Mouse (Mus musculus) heart, adult 2 months (tissue): ENCODE measurements around the gene Fam107b. TPM values are rescaled to one million over a fixed set of nuclear protein-coding genes. Genes with fewer than 3 reads are reported as not detected.

Experiments
- DNase-seq, 2 experiments: peaks; one replicate each; pipeline ENCODE4 v3.0.0; 2021
- H3K27ac ChIP-seq: fragments of 200-600 bp; 2 replicates; pipeline ENCODE4 v1.8.1; 2022
- H3K27me3 ChIP-seq: fragments of 200-500 bp; 2 replicates; pipeline ENCODE4 v1.6.1; 2012; ENCODE audit warnings: mild to moderate bottlenecking, low read length, inconsistent platforms, mixed read lengths; ENCODE audit not compliant: control insufficient read depth, insufficient read depth
- H3K36me3 ChIP-seq: fragments of 200-500 bp; 2 replicates; pipeline ENCODE4 v1.6.1; 2012; ENCODE audit warnings: low read length, inconsistent platforms; ENCODE audit not compliant: control insufficient read depth, insufficient read depth
- H3K4me1 ChIP-seq: fragments of 200-500 bp; 2 replicates; pipeline ENCODE4 v1.6.1; 2011; ENCODE audit warnings: low read length; ENCODE audit not compliant: control insufficient read depth, insufficient read depth
- H3K4me3 ChIP-seq: fragments of 200-600 bp; 2 replicates; pipeline ENCODE4 v1.8.1; 2022
- H3K79me2 ChIP-seq: fragments of 200-500 bp; replicated peaks from 2 replicates; pipeline ENCODE4 v1.6.1; 2012; ENCODE audit warnings: mild to moderate bottlenecking, inconsistent platforms, low read length, moderate library complexity, mixed read lengths; ENCODE audit not compliant: control insufficient read depth, insufficient read depth
- H3K9ac ChIP-seq: fragments of 200-500 bp; 2 replicates; pipeline ENCODE4 v1.6.1; 2012; ENCODE audit warnings: low read depth, mild to moderate bottlenecking, control low read depth, inconsistent platforms, low read length, mixed read lengths
- CTCF ChIP-seq: fragments of 200-600 bp; IDR thresholded peaks from 2 replicates; pipeline ENCODE4 v1.8.1; 2022; ENCODE audit warnings: antibody characterized with exemption, mild to moderate bottlenecking, moderate library complexity
- EP300 ChIP-seq: fragments of 200-500 bp; IDR thresholded peaks from 2 replicates; pipeline ENCODE4 v1.6.1; 2011; ENCODE audit warnings: low read depth, low read length, control low read depth; ENCODE audit not compliant: insufficient read depth
- POLR2A ChIP-seq: fragments of 200-500 bp; IDR thresholded peaks from 2 replicates; pipeline ENCODE4 v1.6.1; 2011; ENCODE audit warnings: mild to moderate bottlenecking, low read depth, low read length, control low read depth; ENCODE audit not compliant: insufficient read depth
- WGBS: fragments of 180-500 bp; shearing (Covaris S2); methylation state at CpG from one replicate; pipeline ENCODE4 v1.1.7; 2018; 5-methylcytosine and 5-hydroxymethylcytosine counted together
- intact Hi-C: fragments of 180-260 bp; cut with DNase I; formaldehyde crosslinking; loops from one replicate; pipeline ENCODE4 v1.15.1; 2025
- polyA plus RNA-seq: library from polyadenylated mRNA; depleted of rRNA; stranded (reverse); fragments of >200 nt; gene quantifications from 2 replicates; pipeline ENCODE4 v1.2.3, GENCODE M21; 2012
- total RNA-seq, 2 experiments: library from RNA; stranded (reverse); gene quantifications; 2 replicates each; pipeline ENCODE4 v1.2.3; 2021

The Fam107b gene
- total and polyA plus RNA-seq, 3 experiments, result 3.2 to 10.1 (median 5.5) TPM

DNA sequence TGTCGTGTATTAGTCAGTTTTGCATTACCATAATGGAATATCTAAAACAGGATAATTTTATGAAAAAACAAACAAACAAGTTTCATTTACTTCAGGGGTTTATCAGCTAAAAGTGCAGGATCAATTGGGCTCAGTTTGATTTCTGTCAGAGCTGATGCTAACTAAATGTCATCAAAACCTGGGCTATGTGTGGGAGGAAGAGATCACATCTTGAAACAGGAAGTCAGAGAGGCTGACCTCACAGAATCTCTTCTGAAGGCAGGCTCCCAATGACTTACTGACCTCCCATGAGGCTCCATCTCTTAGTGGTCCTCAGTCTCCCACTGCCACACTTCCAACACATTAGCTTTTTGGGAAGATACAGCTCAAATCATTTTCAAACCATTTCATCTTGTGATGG is 136.9 kb downstream of the Fam107b start:
- TF ChIP-seq CTCF (no peak), POLR2A (no peak), EP300 (no peak)
- 86% methylated on average over 1 of the region's 1 CpGs for WGBS
- Histone ChIP-seq H3K4me1 (no peaks in the 10 kb centered on the region), H3K4me3 (no peak overlapping the region), H3K9ac (no peak overlapping the region), H3K27ac (no peak overlapping the region), H3K27me3 (no peaks in the 10 kb centered on the region), H3K36me3 (no peaks in the 10 kb centered on the region), H3K79me2 (no peaks in the 10 kb centered on the region)
- no peak for DNase-seq
- intact Hi-C loops, result no loop called here

DNA sequence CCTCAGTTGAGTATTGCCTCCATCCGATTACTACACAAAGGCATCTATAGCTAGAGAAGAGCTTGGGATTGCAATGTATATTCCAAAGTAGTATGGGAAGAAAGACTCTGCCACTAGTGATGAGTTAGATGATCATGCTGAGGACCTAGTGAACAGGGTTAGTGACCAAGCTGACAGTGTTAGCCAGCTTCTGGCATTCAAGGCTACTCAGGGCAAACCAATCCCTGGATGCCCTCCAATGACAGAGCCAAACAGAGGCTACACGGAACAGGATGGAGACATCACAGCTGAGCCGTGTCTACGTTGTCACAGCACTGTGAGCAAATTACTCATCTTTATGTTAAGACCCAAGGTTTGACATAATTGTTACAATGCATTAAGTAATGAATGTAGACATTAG is 138.3 kb downstream of the Fam107b start:
- Histone ChIP-seq H3K4me1 (no peaks in the 10 kb centered on the region; the same call in 1 of the 2 replicates), H3K9ac (no peak overlapping the region), H3K4me3 (no peak overlapping the region), H3K27ac (no peak overlapping the region), H3K27me3 (no peaks in the 10 kb centered on the region), H3K79me2 (0 out of 2 replicates have a peak, but pooled peaks cover under 1% of the 10 kb centered on the region), H3K36me3 (no peaks in the 10 kb centered on the region)
- intact Hi-C loops, result no loop called here
- no peak for DNase-seq
- TF ChIP-seq EP300 (no peak), CTCF (no peak), POLR2A (no peak)
- WGBS, result 90% methylated on average over 4 of the region's 4 CpGs

DNA sequence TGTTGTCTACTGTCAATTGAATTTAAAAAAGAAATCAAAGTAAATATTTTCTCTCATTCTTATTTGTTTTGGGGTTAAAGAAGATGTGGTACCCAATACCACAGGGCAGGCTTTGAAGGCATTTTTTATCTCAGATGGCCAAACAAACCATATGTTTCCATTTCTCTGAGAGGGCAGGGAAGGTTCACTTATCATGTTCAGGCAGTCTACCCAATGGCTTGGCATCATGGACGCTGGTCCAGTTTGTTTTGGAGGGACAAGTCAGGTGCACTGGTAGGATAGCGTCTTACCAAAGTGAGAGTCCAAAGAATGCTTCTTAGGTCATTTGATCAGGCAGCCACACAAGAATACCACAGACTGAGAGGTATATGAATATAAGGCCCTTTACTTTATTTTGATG is 139.6 kb downstream of the Fam107b start:
- intact Hi-C loops, result loop anchor here (5.0 kb wide), 1 partner anchor 57 kb away; no protein-coding TSS in a partner anchor
- H3K4me1 ChIP-seq, result no peaks in the 10 kb centered on the region; the same call in 1 of the 2 replicates
- no peak overlapping the region for H3K9ac ChIP-seq
- no peaks in the 10 kb centered on the region for H3K36me3 ChIP-seq
- no peak for DNase-seq
- H3K4me3 ChIP-seq, result no peak overlapping the region
- no peak overlapping the region for H3K27ac ChIP-seq
- 0 out of 2 replicates have a peak, but pooled peaks cover 2% of the 10 kb centered on the region for H3K79me2 ChIP-seq
- 96% methylated on average over 2 of the region's 2 CpGs for WGBS
- no peaks in the 10 kb centered on the region for H3K27me3 ChIP-seq
- TF ChIP-seq POLR2A, result no peak
- TF ChIP-seq CTCF, result no peak
- no peak for TF ChIP-seq EP300

DNA sequence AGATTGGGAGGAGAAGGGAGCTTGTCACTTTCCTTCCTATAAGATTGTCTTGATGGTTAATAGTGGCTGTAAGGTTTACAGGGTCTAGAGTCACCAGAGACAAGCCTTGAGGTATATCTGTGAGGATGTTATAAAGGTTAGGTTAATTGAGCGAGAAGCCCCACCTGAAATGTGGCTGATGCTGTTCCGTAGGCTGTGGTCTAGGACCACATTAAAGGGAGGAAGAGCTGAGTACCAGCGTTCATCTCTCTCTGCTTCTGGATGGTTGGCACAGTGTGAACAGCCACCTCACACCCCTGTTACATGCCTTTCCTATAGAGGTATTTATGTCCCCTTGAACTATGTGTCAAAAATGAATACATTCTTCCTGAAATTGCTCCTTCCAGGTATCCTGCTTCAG is 140.2 kb downstream of the Fam107b start:
- no peaks in the 10 kb centered on the region; the same call in 1 of the 2 replicates for H3K4me1 ChIP-seq
- H3K27ac ChIP-seq, result no peak overlapping the region
- DNase-seq, result no peak
- intact Hi-C loops, result loop anchor here (5.0 kb wide), 1 partner anchor 57 kb away; no protein-coding TSS in a partner anchor
- 95% methylated on average over 3 of the region's 3 CpGs for WGBS
- H3K27me3 ChIP-seq, result no peaks in the 10 kb centered on the region
- H3K4me3 ChIP-seq, result no peak overlapping the region
- 0 out of 2 replicates have a peak, but pooled peaks cover 2% of the 10 kb centered on the region for H3K79me2 ChIP-seq
- TF ChIP-seq CTCF, result no peak
- TF ChIP-seq POLR2A, result no peak
- TF ChIP-seq EP300, result no peak
- no peak overlapping the region for H3K9ac ChIP-seq
- H3K36me3 ChIP-seq, result no peaks in the 10 kb centered on the region

DNA sequence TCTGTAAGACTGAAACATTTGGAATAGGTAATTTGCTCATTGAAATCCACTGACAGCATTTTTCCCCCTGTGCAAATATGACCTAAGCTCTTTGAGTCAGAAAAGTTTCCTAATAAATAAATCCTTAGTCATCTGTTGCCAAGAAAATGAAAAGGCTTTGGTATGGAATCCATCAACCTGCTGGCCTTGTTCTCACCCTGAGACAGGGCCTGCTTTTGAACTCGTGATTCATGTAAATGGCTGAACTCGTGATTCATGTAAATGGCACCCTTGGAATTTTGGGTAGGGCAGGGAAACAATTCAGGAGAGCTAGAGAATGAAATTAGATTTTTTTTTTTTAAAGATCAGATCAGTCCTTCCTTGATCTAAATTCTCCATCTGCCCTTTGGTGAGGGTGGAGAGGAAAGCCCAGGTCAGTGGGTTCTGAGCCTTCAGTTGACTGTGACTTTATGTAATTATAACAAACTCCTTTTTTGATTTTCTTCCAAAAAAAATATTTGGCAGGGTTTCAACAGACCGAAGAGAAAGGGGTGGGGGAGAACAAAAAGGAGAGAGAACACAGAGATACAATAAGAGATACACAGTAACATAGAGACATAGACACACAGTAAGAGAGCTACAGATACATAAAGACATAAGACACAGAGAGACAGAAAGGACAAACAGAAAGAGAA is 142.2 kb downstream of the Fam107b start:
- Histone ChIP-seq H3K27me3 (no peaks in the 10 kb centered on the region), H3K9ac (no peak overlapping the region), H3K36me3 (no peaks in the 10 kb centered on the region), H3K4me3 (peak overlapping the region; percentile 84; the same call in 1 of the 2 replicates), H3K4me1 (no peaks in the 10 kb centered on the region; the same call in 1 of the 2 replicates), H3K27ac (no peak overlapping the region), H3K79me2 (0 out of 2 replicates have a peak, but pooled peaks cover 2% of the 10 kb centered on the region)
- TF ChIP-seq CTCF (no peak), POLR2A (no peak), EP300 (no peak)
- intact Hi-C loops, result loop anchor here (5.0 kb wide), 1 partner anchor 55 kb away; no protein-coding TSS in a partner anchor
- DNase-seq, result no peak
- WGBS, result 51% methylated on average over 3 of the region's 3 CpGs

DNA sequence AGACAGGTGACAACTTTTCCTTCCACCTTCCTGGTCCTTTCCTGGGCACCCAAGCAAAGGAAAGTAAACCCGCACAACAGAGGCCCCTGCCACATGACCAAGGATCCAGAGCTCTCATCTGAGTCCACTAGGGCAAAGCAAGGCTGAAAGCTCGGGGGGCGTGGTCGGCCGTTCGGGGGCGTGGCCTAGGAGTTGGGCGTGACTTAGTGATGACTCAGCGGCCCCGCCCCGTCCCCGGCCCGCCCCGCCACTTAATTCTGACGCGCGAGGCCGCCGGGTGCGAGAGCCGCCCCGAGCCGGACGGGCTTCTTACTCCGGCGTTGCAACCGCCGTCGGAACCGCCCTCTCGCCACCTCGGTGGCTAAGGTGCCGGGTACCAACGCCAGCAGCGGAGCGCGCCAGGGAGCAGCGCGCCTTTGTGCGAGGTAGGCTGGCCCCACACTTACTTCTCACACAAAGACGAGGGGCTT is 143.0 kb downstream of the Fam107b start:
- Histone ChIP-seq H3K27ac (peak overlapping the region; percentile 67), H3K4me3 (peak overlapping the region; percentile 84), H3K9ac (peak overlapping the region; percentile 76), H3K79me2 (0 out of 2 replicates have a peak, but pooled peaks cover 2% of the 10 kb centered on the region), H3K4me1 (no peaks in the 10 kb centered on the region; the same call in 1 of the 2 replicates), H3K27me3 (no peaks in the 10 kb centered on the region), H3K36me3 (no peaks in the 10 kb centered on the region)
- 1% methylated on average over 41 of the region's 41 CpGs for WGBS
- peak; percentile 93 to 96 for DNase-seq
- intact Hi-C loops, result loop anchor here (5.0 kb wide), 1 partner anchor 54 kb away; no protein-coding TSS in a partner anchor
- TF ChIP-seq EP300 (no peak), POLR2A (peak; percentile 79), CTCF (peak; percentile 47)
